Mouse (Mus musculus) liver, postnatal 0 days (tissue): Measurements from ENCODE around the gene Mlh3.

Source experiments
- CTCF ChIP-seq: sonication (generic); IDR thresholded peaks from 2 replicates; pipeline ENCODE4 v1.5.1; 2016; ENCODE audit warnings: antibody characterized with exemption, low read depth
- EP300 ChIP-seq: IDR thresholded peaks from 2 replicates; pipeline ENCODE4 v1.6.1; 2016; ENCODE audit warnings: antibody characterized with exemption, low read depth, mild to moderate bottlenecking

DNA sequence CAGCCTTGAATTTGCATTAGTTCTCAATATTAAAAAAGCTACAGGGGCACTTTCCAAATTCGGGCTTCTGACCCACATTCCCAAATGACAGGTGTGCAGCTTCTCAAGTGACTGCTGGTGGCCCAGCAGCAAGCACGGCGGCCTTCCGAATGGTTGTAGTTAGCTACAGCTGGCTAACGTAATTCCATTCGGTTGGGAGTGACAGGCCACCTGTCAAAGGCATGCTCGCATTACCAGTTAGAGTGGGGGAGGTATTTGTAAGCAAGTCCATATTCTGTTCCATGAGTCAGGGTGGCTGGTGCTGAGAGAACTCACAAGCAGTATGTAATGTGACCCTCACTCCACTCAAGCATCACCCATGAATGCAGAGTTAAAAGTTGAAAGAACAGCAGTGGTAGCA lies 43.2 kb downstream of the Mlh3 start:
- TF ChIP-seq CTCF (no peak), EP300 (no peak)
